Mouse (Mus musculus) midbrain, postnatal 0 days (tissue): ENCODE data around the gene Foxa3. TPM values are rescaled to one million over a fixed set of nuclear protein-coding genes. Genes with fewer than 3 reads are reported as not detected.

Source experiments
- ATAC-seq: fragments of 200-750 bp; cut with Nextera tagmentation; 2 replicates; pipeline ENCODE4 v1.8.0; 2017; ENCODE audit warnings: moderate number of reproducible peaks, mild to moderate bottlenecking, moderate TSS enrichment, moderate library complexity; ENCODE audit not compliant: low FRiP score
- DNase-seq: peaks from one replicate; pipeline ENCODE4 v3.0.0-alpha.2; 2015; ENCODE audit warnings: low spot score
- H3K27ac ChIP-seq: fragments of 300-500 bp; sonication (generic); 2 replicates; pipeline ENCODE4 v1.5.1; 2014; ENCODE audit warnings: low read depth, mild to moderate bottlenecking, low read length, mixed read lengths
- H3K27me3 ChIP-seq: fragments of 300-500 bp; sonication (generic); 2 replicates; pipeline ENCODE4 v1.6.1; 2014; ENCODE audit warnings: low read length, control low read depth, mixed read lengths; ENCODE audit not compliant: insufficient read depth
- H3K36me3 ChIP-seq: fragments of 300-500 bp; sonication (generic); 2 replicates; pipeline ENCODE4 v1.6.1; 2014; ENCODE audit warnings: low read length, control low read depth, mixed read lengths; ENCODE audit not compliant: insufficient read depth
- H3K4me1 ChIP-seq: fragments of 300-500 bp; sonication (generic); 2 replicates; pipeline ENCODE4 v1.6.1; 2014; ENCODE audit warnings: mild to moderate bottlenecking, control low read depth, antibody characterized with exemption, low read length, mixed read lengths; ENCODE audit not compliant: insufficient read depth
- H3K4me2 ChIP-seq: fragments of 300-500 bp; sonication (generic); 2 replicates; pipeline ENCODE4 v1.6.1; 2014; ENCODE audit warnings: low read depth, mild to moderate bottlenecking, low read length, mixed read lengths; ENCODE audit not compliant: poor library complexity, severe bottlenecking
- H3K4me3 ChIP-seq: fragments of 300-500 bp; sonication (generic); 2 replicates; pipeline ENCODE4 v1.5.1; 2014; ENCODE audit warnings: low read depth, mild to moderate bottlenecking, low read length, moderate library complexity
- H3K9ac ChIP-seq: fragments of 300-500 bp; sonication (generic); replicated peaks from 2 replicates; pipeline ENCODE4 v1.6.1; 2014; ENCODE audit warnings: mild to moderate bottlenecking, low read length, moderate library complexity, mixed read lengths; ENCODE audit not compliant: poor library complexity, severe bottlenecking
- H3K9me3 ChIP-seq: fragments of 300-500 bp; sonication (generic); 2 replicates; pipeline ENCODE4 v1.6.1; 2016; ENCODE audit warnings: low read length, control low read depth
- CTCF ChIP-seq: IDR thresholded peaks from 2 replicates; pipeline ENCODE4 v1.5.1; 2016; ENCODE audit warnings: antibody characterized with exemption, mild to moderate bottlenecking
- WGBS: fragments of 180-500 bp; shearing (Covaris S2); extraction: QIAGEN DNeasy Blood & Tissue Kit; methylation state at CpG from one replicate; pipeline ENCODE4 v1.1.7; 2014; 5-methylcytosine and 5-hydroxymethylcytosine counted together
- polyA plus RNA-seq: library from polyadenylated mRNA; unstranded; fragments of >200 nt; fragmentation: Nextera tagmentation; extraction: Ambion mirVana; gene quantifications from 2 replicates; pipeline ENCODE4 v1.2.1, GENCODE M21; 2015
- total RNA-seq: library from RNA; depleted of rRNA; stranded (reverse); fragments of >200 nt; gene quantifications from 2 replicates; pipeline ENCODE4 v1.2.3, GENCODE M21; 2014

Gene Foxa3
- total and polyA plus RNA-seq, 2 experiments from 2014 or later: not detected

GRCm38 (mm10) chr7:18990601-18991295 is 32.6 kb downstream of the Foxa3 start, which contains the start of gene Mypop:
Gene Mypop, plus strand, starts transcription at chr7:18991245.
- H3K9me3 ChIP-seq: no peaks in the 10 kb centered on the region
- peak within 1 kb of the TSS; percentile 61 for H3K4me3 ChIP-seq
- peak within 1 kb of the TSS; percentile 73 for H3K27ac ChIP-seq
- under 1% methylated on average over 35 of the region's 37 CpGs for WGBS
- H3K4me2 ChIP-seq: peak within 1 kb of the TSS; percentile 78
- DNase-seq (peak; percentile 100), ATAC-seq (peak; percentile 92)
- H3K9ac ChIP-seq: peak within 1 kb of the TSS; percentile 74
- H3K4me1 ChIP-seq: peaks cover 17% of the 10 kb centered on the region
- no peaks in the 10 kb centered on the region for H3K27me3 ChIP-seq
- TF ChIP-seq CTCF: peak; percentile 27; the same call in 1 of the 2 replicates
- H3K36me3 ChIP-seq: no peaks in the 10 kb centered on the region; the same call in 1 of the 2 replicates

DNA sequence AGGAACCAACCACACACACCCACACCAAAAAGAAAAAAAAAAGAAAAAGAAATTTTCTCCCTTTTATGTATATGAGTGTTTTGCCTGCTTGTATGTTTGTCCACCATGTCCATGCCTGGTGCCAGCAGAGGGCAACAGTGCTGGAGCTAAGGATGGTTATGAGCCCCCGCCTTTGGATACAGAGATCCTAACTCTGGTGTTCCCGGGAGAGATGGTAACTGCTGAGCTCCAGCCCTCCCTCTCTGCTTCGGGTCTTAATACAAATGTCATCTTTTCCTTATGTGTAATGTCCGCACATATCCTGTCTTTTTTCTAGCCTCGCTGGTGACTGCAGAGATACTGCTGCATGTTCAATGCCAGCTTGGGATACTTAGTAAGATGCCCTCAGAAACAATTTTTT is 33.3 kb downstream of the Foxa3 start:
- Histone ChIP-seq H3K4me2 (peak overlapping the region; percentile 44), H3K36me3 (no peaks in the 10 kb centered on the region; the same call in 1 of the 2 replicates), H3K4me3 (peak overlapping the region; percentile 61), H3K4me1 (peaks cover 17% of the 10 kb centered on the region), H3K27ac (peak overlapping the region; percentile 73), H3K9ac (peak overlapping the region; percentile 37; the same call in 1 of the 2 replicates), H3K27me3 (no peaks in the 10 kb centered on the region), H3K9me3 (no peaks in the 10 kb centered on the region)
- DNase-seq (peak; percentile 74), ATAC-seq (peak; percentile 28; the same call in 1 of the 2 replicates)
- WGBS: 1% methylated on average over 5 of the region's 5 CpGs
- TF ChIP-seq CTCF: peak; percentile 71

DNA sequence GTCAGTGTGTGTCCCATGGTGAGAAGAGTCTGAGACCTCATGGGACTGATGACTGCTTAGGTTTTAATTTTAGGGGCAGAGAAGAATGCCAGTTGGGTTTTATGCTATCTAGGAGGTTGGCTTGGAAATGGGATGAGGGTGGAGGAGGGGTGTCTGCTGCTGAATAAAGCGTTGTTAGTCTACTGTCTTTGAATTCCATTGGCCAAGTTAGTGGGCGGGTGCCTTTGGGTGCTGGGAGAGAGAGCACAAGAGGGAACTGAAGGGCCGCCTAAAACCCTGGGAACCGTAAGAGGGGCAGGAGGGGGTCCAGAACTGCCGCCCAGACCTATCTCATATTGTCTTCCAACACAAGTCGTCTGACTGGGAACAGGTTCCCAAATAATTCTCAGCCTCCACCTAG is 34.6 kb downstream of the Foxa3 start:
- 75% methylated on average over 6 of the region's 6 CpGs for WGBS
- Histone ChIP-seq H3K27ac (no peak overlapping the region), H3K9me3 (no peaks in the 10 kb centered on the region), H3K27me3 (no peaks in the 10 kb centered on the region), H3K4me3 (no peak overlapping the region), H3K4me2 (no peak overlapping the region), H3K4me1 (peaks cover 10% of the 10 kb centered on the region), H3K36me3 (no peaks in the 10 kb centered on the region; the same call in 1 of the 2 replicates), H3K9ac (no peak overlapping the region)
- no peak for TF ChIP-seq CTCF
- ATAC-seq: no peak
- no peak for DNase-seq

DNA sequence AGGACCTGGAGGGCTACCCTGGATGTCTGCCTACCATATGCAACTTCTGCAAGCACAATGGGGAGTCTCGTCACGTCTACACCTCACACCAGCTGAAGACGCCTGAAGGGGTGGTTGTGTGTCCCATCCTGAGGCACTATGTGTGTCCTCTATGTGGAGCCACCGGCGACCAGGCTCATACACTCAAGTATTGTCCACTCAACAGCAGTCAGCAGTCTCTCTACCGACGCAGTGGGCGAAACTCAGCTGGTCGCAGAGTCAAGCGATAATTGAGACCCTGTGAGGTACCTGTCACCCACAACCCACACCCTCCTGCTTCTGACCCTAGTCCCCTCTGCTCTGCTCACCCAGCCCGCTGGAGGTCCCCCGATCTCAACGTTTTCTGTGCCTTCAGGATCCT is 35.6 kb downstream of the Foxa3 start:
- H3K27ac ChIP-seq: no peak overlapping the region

GRCm38 (mm10) chr7:18987100-18987499 is 36.2 kb downstream of the Foxa3 start, which contains the start of gene Nanos2:
Gene Nanos2, plus strand, starts transcription at chr7:18987400.
- ATAC-seq: no peak
- Histone ChIP-seq H3K27me3 (no peaks in the 10 kb centered on the region), H3K36me3 (no peaks in the 10 kb centered on the region), H3K4me3 (no peak within 1 kb of the TSS), H3K9me3 (no peaks in the 10 kb centered on the region), H3K9ac (no peak within 1 kb of the TSS), H3K4me2 (no peak within 1 kb of the TSS), H3K4me1 (0 out of 2 replicates have a peak, but pooled peaks cover 2% of the 10 kb centered on the region), H3K27ac (no peak within 1 kb of the TSS)
- no peak for DNase-seq
- TF ChIP-seq CTCF: no peak
- 76% methylated on average over 2 of the region's 2 CpGs for WGBS

More for the DNA sequence above, 35.6 kb downstream of the Foxa3 start:
- no peaks in the 10 kb centered on the region for H3K9me3 ChIP-seq
- H3K36me3 ChIP-seq: no peaks in the 10 kb centered on the region
- H3K4me3 ChIP-seq: no peak overlapping the region
- no peaks in the 10 kb centered on the region for H3K27me3 ChIP-seq
- DNase-seq: no peak
- no peak overlapping the region for H3K4me2 ChIP-seq
- TF ChIP-seq CTCF: no peak
- no peak overlapping the region for H3K9ac ChIP-seq
- 77% methylated on average over 13 of the region's 13 CpGs for WGBS
- no peak for ATAC-seq
- peaks cover 2% of the 10 kb centered on the region; the same call in 1 of the 2 replicates for H3K4me1 ChIP-seq

GRCm38 (mm10) chr7:18986503-18986902 is 36.8 kb downstream of the Foxa3 start:
- TF ChIP-seq CTCF: no peak
- ATAC-seq: no peak
- 82% methylated on average over 2 of the region's 2 CpGs for WGBS
- DNase-seq: no peak
- no peak overlapping the region for H3K4me3 ChIP-seq
- H3K4me1 ChIP-seq: 0 out of 2 replicates have a peak, but pooled peaks cover 2% of the 10 kb centered on the region
- H3K27ac ChIP-seq: no peak overlapping the region
- H3K9me3 ChIP-seq: no peaks in the 10 kb centered on the region
- H3K27me3 ChIP-seq: no peaks in the 10 kb centered on the region
- H3K9ac ChIP-seq: no peak overlapping the region
- no peaks in the 10 kb centered on the region for H3K36me3 ChIP-seq
- no peak overlapping the region for H3K4me2 ChIP-seq
